Mouse (Mus musculus) lung, embryonic 14.5 days (tissue): ENCODE measurements at regions not wholly inside any gene's neighbourhood (a gene's known extent, or its start where the extent isn't known, plus 50 kb on each side); places are given as distances from the start of the nearest gene placed in this dataset.

ENCODE experiments used
- ATAC-seq: fragments of 200-750 bp; cut with Nextera tagmentation; 2 replicates; pipeline ENCODE4 v1.8.0; 2017; ENCODE audit warnings: mild to moderate bottlenecking, moderate TSS enrichment, moderate library complexity; ENCODE audit not compliant: insufficient read depth
- DNase-seq: peaks from one replicate; pipeline ENCODE4 v3.0.0-alpha.2; 2015
- H3K27ac ChIP-seq: fragments of 300-500 bp; sonication (generic); 2 replicates; pipeline ENCODE4 v1.5.1; 2014; ENCODE audit warnings: low read depth, mild to moderate bottlenecking, moderate library complexity
- H3K27me3 ChIP-seq: fragments of 300-500 bp; sonication (generic); 2 replicates; pipeline ENCODE4 v1.6.1; 2014; ENCODE audit warnings: low read length, control low read depth; ENCODE audit not compliant: insufficient read depth
- H3K36me3 ChIP-seq: fragments of 300-500 bp; sonication (generic); 2 replicates; pipeline ENCODE4 v1.6.1; 2014; ENCODE audit warnings: control low read depth; ENCODE audit not compliant: insufficient read depth
- H3K4me1 ChIP-seq: fragments of 300-500 bp; sonication (generic); 2 replicates; pipeline ENCODE4 v1.6.1; 2014; ENCODE audit warnings: antibody characterized with exemption, control low read depth; ENCODE audit not compliant: insufficient read depth
- H3K4me2 ChIP-seq: fragments of 300-500 bp; sonication (generic); 2 replicates; pipeline ENCODE4 v1.6.1; 2014; ENCODE audit warnings: mild to moderate bottlenecking
- H3K4me3 ChIP-seq: fragments of 300-500 bp; sonication (generic); 2 replicates; pipeline ENCODE4 v1.5.1; 2014; ENCODE audit warnings: low read depth, low read length
- H3K9ac ChIP-seq: fragments of 300-500 bp; sonication (generic); 2 replicates; pipeline ENCODE4 v1.6.1; 2014
- H3K9me3 ChIP-seq: fragments of 300-500 bp; sonication (generic); 2 replicates; pipeline ENCODE4 v1.6.1; 2016; ENCODE audit warnings: low read depth, low read length, control low read depth
- CTCF ChIP-seq: IDR thresholded peaks from 2 replicates; pipeline ENCODE4 v1.5.1; 2016; ENCODE audit warnings: antibody characterized with exemption, low read depth
- WGBS: fragments of 180-500 bp; shearing (Covaris S2); extraction: QIAGEN DNeasy Blood & Tissue Kit; methylation state at CpG from one replicate; pipeline ENCODE4 v1.1.7; 2014; 5-methylcytosine and 5-hydroxymethylcytosine counted together

DNA sequence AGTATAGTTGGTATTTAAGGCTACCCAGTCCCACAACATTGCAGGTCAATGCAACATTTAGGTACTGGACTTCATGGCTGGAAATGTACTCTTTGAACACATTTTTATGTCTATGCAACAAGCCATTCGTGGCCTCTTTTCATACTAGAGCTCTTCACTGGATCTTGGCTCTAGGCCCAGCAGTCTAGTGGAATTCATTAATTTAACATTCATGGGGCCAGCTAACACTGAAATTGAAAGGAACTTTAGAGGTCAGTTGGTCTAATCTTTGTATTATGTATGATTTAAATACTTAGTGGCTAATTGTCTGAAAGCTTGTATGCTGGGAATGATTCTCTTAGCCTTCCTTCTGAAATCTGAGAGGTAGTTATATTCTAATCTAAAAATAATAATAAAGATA is 695.5 kb upstream of the Lingo2 start:
- H3K4me1 ChIP-seq, result no peaks in the 10 kb centered on the region
- H3K4me2 ChIP-seq, result no peak overlapping the region
- DNase-seq, result peak; percentile 56

More for the DNA sequence above, 695.5 kb upstream of the Lingo2 start:
- H3K4me3 ChIP-seq, result no peak overlapping the region
- no peaks in the 10 kb centered on the region for H3K36me3 ChIP-seq
- H3K27ac ChIP-seq, result no peak overlapping the region
- no peak for ATAC-seq
- WGBS, result 37% methylated on average over 1 of the region's 1 CpGs
- H3K9me3 ChIP-seq, result no peaks in the 10 kb centered on the region
- H3K9ac ChIP-seq, result no peak overlapping the region
- H3K27me3 ChIP-seq, result no peaks in the 10 kb centered on the region
- TF ChIP-seq CTCF, result no peak
